11 mouse cellular contexts compared by ENCODE assay signal in the genomic region with DNA sequence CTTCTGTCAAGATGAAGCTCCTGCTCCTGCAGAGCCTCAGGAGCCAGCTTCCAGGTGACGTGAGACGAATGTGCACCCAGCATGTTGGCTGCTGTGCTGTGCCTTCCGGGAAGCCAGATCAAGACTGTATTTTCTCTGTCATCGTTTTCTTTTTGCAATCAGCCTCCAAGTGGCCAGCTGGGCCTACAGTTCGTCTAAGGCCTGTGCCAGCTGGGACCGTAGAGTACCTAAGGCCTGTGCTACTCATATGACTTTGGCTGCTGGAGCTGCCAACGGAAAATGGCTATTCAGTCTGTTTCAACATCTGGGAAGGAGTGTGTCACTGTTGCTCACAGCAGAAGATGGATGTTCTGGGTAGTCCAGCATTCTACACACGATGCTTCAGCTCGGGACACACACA.
DNase-seq lines count a peak whose midpoint lies in the region; ATAC-seq lines count a peak whose summit lies in the region.
"Had no signal": no experiment of that assay in that cellular context is flagged by ENCODE, and none has a peak within 500 bp of the region (broad histone marks: within the 10 kb centered on the region; RNA-seq: fewer than 3 reads in every experiment).

No protein-coding gene starts in this region.

- peak; percentile 59 to 63 for DNase-seq in cerebellum, postnatal 14 days
- no peak for DNase-seq in cerebellum, adult 18-20 months
- DNase-seq in layer of hippocampus, postnatal 10 days (ENCODE audit: low spot score in 2 of 2), result peak; percentile 32 to 49
- DNase-seq in layer of hippocampus, adult 9-10 months (ENCODE audit: low spot score), result no peak
- peak; percentile 39 for DNase-seq in NIH3T3 (ENCODE audit: low read depth)
- peak; percentile 6 to 16 for DNase-seq in gastrocnemius, adult 8-10 months (ENCODE audit: low spot score in 2 of 2)
- DNase-seq in kidney, postnatal 36 days, result no peak
- DNase-seq: kidney, postnatal 10 days; lung, postnatal 36 days; midbrain, embryonic 14.5 days had no signal

- ATAC-seq in erythroid progenitor cell, adult 5-6 weeks (replicated peaks; ENCODE audit: low FRiP score, poor library complexity, severe bottlenecking), result no peak

Comparison
In these comparisons a context has a peak if more than half of its experiments do, and no peak if none do; other contexts are left out.
1. DNase-seq: peak in cerebellum, postnatal 14 days (2 of 2), layer of hippocampus, postnatal 10 days (2 of 2), NIH3T3 (single experiment) and gastrocnemius, adult 8-10 months (2 of 2); none in cerebellum, adult 18-20 months (0 of 2), layer of hippocampus, adult 9-10 months (single experiment) and kidney, postnatal 36 days (0 of 2).